Mouse (Mus musculus): Measurements from ENCODE around the gene Fscn2. TPM values are rescaled to one million over a fixed set of nuclear protein-coding genes. Genes with fewer than 3 reads are reported as not detected.
"Not testable (repeated sequence)": the region's sequence is repeated elsewhere in the genome, so short reads cannot be mapped to it uniquely, and the experiment has no call there.

The Fscn2 gene
- polyA plus RNA-seq, 1 experiment from 2014 or later = 0.80 TPM

GRCm38 (mm10) chr11:120349371-120349985, 11.9 kb upstream of the Fscn2 start:
- H3K9ac ChIP-seq (ENCODE audit: low read length) = peak overlapping the region; percentile 99
- H3K27me3 ChIP-seq (ENCODE audit: control insufficient read depth, insufficient read depth, low read length) = no peaks in the 10 kb centered on the region
- H3K4me2 ChIP-seq (ENCODE audit: low read depth, low read length) = peak overlapping the region; percentile 90
- peak overlapping the region; percentile 95 for H3K4me3 ChIP-seq (replicated peaks; ENCODE audit: low read length)
- no peak for ATAC-seq (ENCODE audit: insufficient read depth, low FRiP score)
- 1% methylated on average over 16 of the region's 16 CpGs for WGBS
- peaks cover 29% of the 10 kb centered on the region for H3K4me1 ChIP-seq (ENCODE audit: control insufficient read depth, insufficient read depth, low read length)
- peak overlapping the region; percentile 100 for H3K27ac ChIP-seq (ENCODE audit: low read length)
- H3K9me3 ChIP-seq (replicated peaks; ENCODE audit: control insufficient read depth, low read length) = no peaks in the 10 kb centered on the region
- peaks cover 5% of the 10 kb centered on the region; the same call in 1 of the 2 replicates for H3K36me3 ChIP-seq (ENCODE audit: control insufficient read depth, insufficient read depth, low read length)

- H3K9me3 ChIP-seq (replicated peaks; ENCODE audit: control insufficient read depth, low read length) = no peaks in the 10 kb centered on the region
- peak; percentile 83 for ATAC-seq (ENCODE audit: insufficient read depth, low FRiP score)
- peak overlapping the region; percentile 100 for H3K27ac ChIP-seq (ENCODE audit: low read length)
- peak overlapping the region; percentile 99 for H3K9ac ChIP-seq (ENCODE audit: low read length)
- H3K4me1 ChIP-seq (ENCODE audit: control insufficient read depth, insufficient read depth, low read length) = peaks cover 34% of the 10 kb centered on the region
- WGBS = under 1% methylated on average over 68 of the region's 68 CpGs
- peaks cover 4% of the 10 kb centered on the region; the same call in 1 of the 2 replicates for H3K36me3 ChIP-seq (ENCODE audit: control insufficient read depth, insufficient read depth, low read length)
- no peaks in the 10 kb centered on the region for H3K27me3 ChIP-seq (ENCODE audit: control insufficient read depth, insufficient read depth, low read length)
- peak overlapping the region; percentile 95 for H3K4me3 ChIP-seq (replicated peaks; ENCODE audit: low read length)
- peak overlapping the region; percentile 90 for H3K4me2 ChIP-seq (ENCODE audit: low read depth, low read length)
These were observed 11.2 kb upstream of the Fscn2 start for GRCm38 (mm10) chr11:120349986-120350702.

GRCm38 (mm10) chr11:120350711-120351110, 10.6 kb upstream of the Fscn2 start:
- WGBS = 13% methylated on average over 11 of the region's 11 CpGs
- Histone ChIP-seq H3K9ac (ENCODE audit: low read length) (peak overlapping the region; percentile 99), H3K4me3 (replicated peaks; ENCODE audit: low read length) (peak overlapping the region; percentile 95), H3K27ac (ENCODE audit: low read length) (peak overlapping the region; percentile 100), H3K4me1 (ENCODE audit: control insufficient read depth, insufficient read depth, low read length) (peaks cover 34% of the 10 kb centered on the region), H3K36me3 (ENCODE audit: control insufficient read depth, insufficient read depth, low read length) (no peaks in the 10 kb centered on the region), H3K9me3 (replicated peaks; ENCODE audit: control insufficient read depth, low read length) (no peaks in the 10 kb centered on the region), H3K27me3 (ENCODE audit: control insufficient read depth, insufficient read depth, low read length) (no peaks in the 10 kb centered on the region), H3K4me2 (ENCODE audit: low read depth, low read length) (peak overlapping the region; percentile 90)
- ATAC-seq (ENCODE audit: insufficient read depth, low FRiP score) = no peak

GRCm38 (mm10) chr11:120351250-120352092, 9.9 kb upstream of the Fscn2 start:
- no peak for ATAC-seq (ENCODE audit: insufficient read depth, low FRiP score)
- H3K9ac ChIP-seq (ENCODE audit: low read length) = peak overlapping the region; percentile 99

GRCm38 (mm10) chr11:120352093-120352350, 9.3 kb upstream of the Fscn2 start:
- Histone ChIP-seq H3K4me1 (ENCODE audit: control insufficient read depth, insufficient read depth, low read length) (peaks cover 37% of the 10 kb centered on the region), H3K27ac (ENCODE audit: low read length) (peak overlapping the region; percentile 100)
- H3K4me3 ChIP-seq (replicated peaks; ENCODE audit: low read length); ATAC-seq (ENCODE audit: insufficient read depth, low FRiP score); H3K9me3 ChIP-seq (replicated peaks; ENCODE audit: control insufficient read depth, low read length); H3K27me3 ChIP-seq (ENCODE audit: control insufficient read depth, insufficient read depth, low read length); H3K36me3 ChIP-seq (ENCODE audit: control insufficient read depth, insufficient read depth, low read length); H3K9ac ChIP-seq (ENCODE audit: low read length); H3K4me2 ChIP-seq (ENCODE audit: low read depth, low read length): not testable (repeated sequence)
- 84% methylated on average over 5 of the region's 5 CpGs for WGBS

More at GRCm38 (mm10) chr11:120351250-120352092, 9.9 kb upstream of the Fscn2 start:
- Histone ChIP-seq H3K4me1 (ENCODE audit: control insufficient read depth, insufficient read depth, low read length) (peaks cover 37% of the 10 kb centered on the region), H3K27me3 (ENCODE audit: control insufficient read depth, insufficient read depth, low read length) (no peaks in the 10 kb centered on the region), H3K27ac (ENCODE audit: low read length) (peak overlapping the region; percentile 100), H3K9me3 (replicated peaks; ENCODE audit: control insufficient read depth, low read length) (no peaks in the 10 kb centered on the region), H3K36me3 (ENCODE audit: control insufficient read depth, insufficient read depth, low read length) (no peaks in the 10 kb centered on the region), H3K4me2 (ENCODE audit: low read depth, low read length) (peak overlapping the region; percentile 90), H3K4me3 (replicated peaks; ENCODE audit: low read length) (peak overlapping the region; percentile 95)
- WGBS = 74% methylated on average over 10 of the region's 10 CpGs

- Histone ChIP-seq H3K27me3 (ENCODE audit: control insufficient read depth, insufficient read depth, low read length) (no peaks in the 10 kb centered on the region), H3K36me3 (ENCODE audit: control insufficient read depth, insufficient read depth, low read length) (no peaks in the 10 kb centered on the region), H3K9ac (ENCODE audit: low read length) (peak overlapping the region; percentile 32), H3K9me3 (replicated peaks; ENCODE audit: control insufficient read depth, low read length) (no peaks in the 10 kb centered on the region), H3K4me3 (replicated peaks; ENCODE audit: low read length) (no peak overlapping the region), H3K4me2 (ENCODE audit: low read depth, low read length) (no peak overlapping the region), H3K27ac (ENCODE audit: low read length) (peak overlapping the region; percentile 82), H3K4me1 (ENCODE audit: control insufficient read depth, insufficient read depth, low read length) (peaks cover 44% of the 10 kb centered on the region)
- WGBS = 50% methylated on average over 13 of the region's 13 CpGs
- ATAC-seq (ENCODE audit: insufficient read depth, low FRiP score) = no peak
These were observed 8.6 kb upstream of the Fscn2 start for GRCm38 (mm10) chr11:120352571-120353290.

GRCm38 (mm10) chr11:120353500-120354303, 7.6 kb upstream of the Fscn2 start:
- no peaks in the 10 kb centered on the region for H3K36me3 ChIP-seq (ENCODE audit: control insufficient read depth, insufficient read depth, low read length)
- H3K9ac ChIP-seq (ENCODE audit: low read length) = peak overlapping the region; percentile 32
- 21% methylated on average over 26 of the region's 26 CpGs for WGBS
- H3K27ac ChIP-seq (ENCODE audit: low read length) = peak overlapping the region; percentile 82
- H3K9me3 ChIP-seq (replicated peaks; ENCODE audit: control insufficient read depth, low read length) = no peaks in the 10 kb centered on the region
- no peak overlapping the region; the same call in 1 of the 2 replicates for H3K4me3 ChIP-seq (replicated peaks; ENCODE audit: low read length)
- peak; percentile 48 for ATAC-seq (ENCODE audit: insufficient read depth, low FRiP score)
- peaks cover 53% of the 10 kb centered on the region for H3K4me1 ChIP-seq (ENCODE audit: control insufficient read depth, insufficient read depth, low read length)
- peak overlapping the region; percentile 30 for H3K4me2 ChIP-seq (ENCODE audit: low read depth, low read length)
- no peaks in the 10 kb centered on the region for H3K27me3 ChIP-seq (ENCODE audit: control insufficient read depth, insufficient read depth, low read length)
